Mouse (Mus musculus) megakaryocyte progenitor cell, adult 5-6 weeks (primary cell): ENCODE measurements around the gene Gm3460. TPM values are rescaled to one million over a fixed set of nuclear protein-coding genes. Genes with fewer than 3 reads are reported as not detected.
A peak's percentile ranks its signal among the peaks of the same experiment; 100 is the strongest.
"Not testable (repeated sequence)": the region's sequence is repeated elsewhere in the genome, so short reads cannot be mapped to it uniquely, and the experiment has no call there.

Experiments used
- ATAC-seq: replicated peaks from 2 replicates; pipeline ENCODE4 v1.8.0; 2016; ENCODE audit warnings: mild to moderate bottlenecking, moderate TSS enrichment, inconsistent platforms; ENCODE audit not compliant: poor library complexity
- total RNA-seq, 2 experiments: library from RNA; stranded (forward) in 1 of 2; stranded (reverse) in 1 of 2; fragments of 157-497, 149-512 nt in 1 of 2; fragments of 200-1000 nt in 1 of 2; gene quantifications; 2 replicates each; pipeline versions ENCODE4 v1.2.3 to v1.2.4; 2015 to 2017

Gene Gm3460
- total RNA-seq (2015) (not detected in 2 replicates), total RNA-seq (2017) (not detected in 2 replicates)

GRCm38 (mm10) chr14:6622318-6622717 lies at the start of gene Gm3460:
Gene Gm3460, minus strand, starts transcription at chr14:6622418.
- not testable (repeated sequence) for ATAC-seq

GRCm38 (mm10) chr14:6606436-6606835 lies 15.8 kb downstream of the Gm3460 start:
- ATAC-seq, result not testable (repeated sequence)

- ATAC-seq, result 0 out of 2 replicates have a peak, but pooled peaks have one; percentile 44
Observed at GRCm38 (mm10) chr14:6605004-6605403, 17.2 kb downstream of the Gm3460 start.

- ATAC-seq, result not testable (repeated sequence)
Observed at GRCm38 (mm10) chr14:6604551-6604950, 17.7 kb downstream of the Gm3460 start.

GRCm38 (mm10) chr14:6590513-6590912 lies 31.7 kb downstream of the Gm3460 start, which contains the start of gene Gm3629:
Gene Gm3629, minus strand, starts transcription at chr14:6590613.
- not testable (repeated sequence) for ATAC-seq

Other genes with a start within 250 kb of the Gm3460 start
- not detected in 2 replicates for gene Gm16440, start 232.1 kb downstream of the Gm3460 start, total RNA-seq (2015)
- not detected in 2 replicates for gene Gm16440, start 232.1 kb downstream of the Gm3460 start, total RNA-seq (2017)
- gene Gm3591, start 209.9 kb downstream of the Gm3460 start, total RNA-seq (2015), result not detected in 2 replicates
- not detected in 2 replicates for gene Gm3591, start 209.9 kb downstream of the Gm3460 start, total RNA-seq (2017)
- gene Gm3594, start 177.8 kb downstream of the Gm3460 start, total RNA-seq (2015), result not detected in 2 replicates
- not detected in 2 replicates for gene Gm3594, start 177.8 kb downstream of the Gm3460 start, total RNA-seq (2017)
- not detected in 2 replicates for gene Gm8356, start 85.1 kb downstream of the Gm3460 start, total RNA-seq (2015)
- gene Gm8356, start 85.1 kb downstream of the Gm3460 start, total RNA-seq (2017), result not detected in 2 replicates
- gene Gm3629, start 31.8 kb downstream of the Gm3460 start, total RNA-seq (2015), result 0.27 TPM in 1 of 2 replicates, not detected in the other
- gene Gm3629, start 31.8 kb downstream of the Gm3460 start, total RNA-seq (2017), result not detected in 2 replicates
- not detected in 2 replicates for gene Gm10251, start 61.8 kb upstream of the Gm3460 start, total RNA-seq (2015)
- not detected in 2 replicates for gene Gm10251, start 61.8 kb upstream of the Gm3460 start, total RNA-seq (2017)
- not detected in 2 replicates for gene Gm8050, start 97.8 kb upstream of the Gm3460 start, total RNA-seq (2015)
- gene Gm8050, start 97.8 kb upstream of the Gm3460 start, total RNA-seq (2017), result not detected in 2 replicates
- 0.49 and 1.5 TPM in 2 replicates for gene Gm3636, start 119.9 kb upstream of the Gm3460 start, total RNA-seq (2015)
- not detected in 2 replicates for gene Gm3636, start 119.9 kb upstream of the Gm3460 start, total RNA-seq (2017)
- not detected in 2 replicates for gene Gm8362, start 152.0 kb upstream of the Gm3460 start, total RNA-seq (2015)
- gene Gm8362, start 152.0 kb upstream of the Gm3460 start, total RNA-seq (2017), result not detected in 2 replicates
- gene Gm3642, start 217.9 kb upstream of the Gm3460 start, total RNA-seq (2015), result not detected in 2 replicates
- gene Gm3642, start 217.9 kb upstream of the Gm3460 start, total RNA-seq (2017), result not detected in 2 replicates